In the genomic region with DNA sequence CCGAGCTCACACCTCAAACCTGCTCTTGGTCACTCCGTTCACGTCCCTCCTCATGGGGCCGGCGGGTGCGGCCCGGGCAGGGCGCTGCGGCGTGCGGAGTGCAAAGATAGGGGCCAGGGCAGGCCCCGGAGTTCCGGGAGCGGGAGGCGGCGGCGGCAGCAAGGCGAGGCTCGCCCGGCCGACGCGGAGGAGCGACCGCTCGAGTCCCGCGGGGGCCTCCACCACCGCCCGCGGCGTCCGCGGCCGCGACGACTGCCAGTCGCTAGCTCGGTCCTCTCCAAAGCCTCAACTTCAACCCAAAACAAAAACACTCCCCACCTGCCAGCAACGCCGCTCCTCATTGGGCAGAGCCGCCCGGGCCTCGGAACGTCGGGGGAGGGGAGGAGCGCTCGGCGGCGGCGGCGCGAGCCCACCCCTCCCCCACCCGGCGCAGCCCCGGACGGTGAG, we compare ENCODE assay signal across 8 mouse cellular contexts. TPM values are rescaled to one million over a fixed set of nuclear protein-coding genes. Genes with fewer than 3 reads are reported as not detected.
DNase-seq lines count a peak whose midpoint lies in the region; ATAC-seq and TF ChIP-seq lines count a peak whose summit lies in the region.

No protein-coding gene starts in this region.

- H3K36me3 ChIP-seq in forebrain, embryonic 15.5 days, result peaks cover 3% of the 10 kb centered on the region
- no peaks in the 10 kb centered on the region; the same call in 1 of the 2 replicates for H3K36me3 ChIP-seq in lung, embryonic 14.5 days (ENCODE audit: insufficient read depth)
- H3K36me3 ChIP-seq in thymus, adult 2 months (ENCODE audit: control insufficient read depth, insufficient read depth, low read length), result no peaks in the 10 kb centered on the region

- peak overlapping the region; percentile 94 for H3K27ac ChIP-seq in forebrain, embryonic 15.5 days (replicated peaks)
- H3K27ac ChIP-seq in layer of hippocampus, adult 2 months, result peak overlapping the region; percentile 98
- H3K27ac ChIP-seq in lung, embryonic 14.5 days (ENCODE audit: low read depth), result peak overlapping the region; percentile 91
- peak overlapping the region; percentile 32; the same call in 1 of the 2 replicates for H3K27ac ChIP-seq in olfactory bulb, adult 2 months (ENCODE audit: insufficient read depth, low read depth, low read length)
- no peak overlapping the region for H3K27ac ChIP-seq in thymus, adult 2 months (ENCODE audit: control insufficient read depth, insufficient read depth, low read length)

- H3K9me3 ChIP-seq in forebrain, embryonic 15.5 days, result no peaks in the 10 kb centered on the region
- no peaks in the 10 kb centered on the region for H3K9me3 ChIP-seq in lung, embryonic 14.5 days (ENCODE audit: low read depth, low read length)

- peak overlapping the region; percentile 69 for H3K4me2 ChIP-seq in forebrain, embryonic 15.5 days (replicated peaks)
- H3K4me2 ChIP-seq in lung, embryonic 14.5 days, result peak overlapping the region; percentile 98

- TF ChIP-seq POLR2A in olfactory bulb, adult 2 months (IDR thresholded peaks at IDR 0.05; ENCODE audit: insufficient read depth, low read depth, low read length), result peak; percentile 72
- TF ChIP-seq POLR2A in thymus, adult 2 months (IDR thresholded peaks at IDR 0.05; ENCODE audit: control insufficient read depth, extremely low read depth, insufficient read depth, low read length, poor library complexity), result peak; percentile 76; the same call in 1 of the 2 replicates

- under 1% methylated on average over 55 of the region's 57 CpGs for WGBS in forebrain, embryonic 15.5 days
- WGBS in lung, embryonic 14.5 days, result under 1% methylated on average over 54 of the region's 57 CpGs
- under 1% methylated on average over 56 of the region's 57 CpGs for WGBS in olfactory bulb, adult 2 months
- under 1% methylated on average over 53 of the region's 57 CpGs for WGBS in thymus, adult 2 months

- H3K27me3 ChIP-seq in forebrain, embryonic 15.5 days, result no peaks in the 10 kb centered on the region
- H3K27me3 ChIP-seq in lung, embryonic 14.5 days (ENCODE audit: insufficient read depth, low read length), result no peaks in the 10 kb centered on the region
- no peaks in the 10 kb centered on the region for H3K27me3 ChIP-seq in thymus, adult 2 months (ENCODE audit: control insufficient read depth, insufficient read depth, low read length)

- H3K4me1 ChIP-seq in forebrain, embryonic 15.5 days, result peaks cover 33% of the 10 kb centered on the region
- no peaks in the 10 kb centered on the region for H3K4me1 ChIP-seq in lung, embryonic 14.5 days (ENCODE audit: insufficient read depth)
- H3K4me1 ChIP-seq in olfactory bulb, adult 2 months (ENCODE audit: control insufficient read depth, insufficient read depth, low read length), result peaks cover 13% of the 10 kb centered on the region
- peaks cover 8% of the 10 kb centered on the region for H3K4me1 ChIP-seq in thymus, adult 2 months (replicated peaks; ENCODE audit: control insufficient read depth, insufficient read depth, low read length)

- peak overlapping the region; percentile 72 for H3K4me3 ChIP-seq in forebrain, embryonic 15.5 days
- peak overlapping the region; percentile 98 for H3K4me3 ChIP-seq in layer of hippocampus, adult 2 months
- H3K4me3 ChIP-seq in lung, embryonic 14.5 days (ENCODE audit: low read depth, low read length), result peak overlapping the region; percentile 96
- peak overlapping the region; percentile 85 for H3K4me3 ChIP-seq in olfactory bulb, adult 2 months (ENCODE audit: insufficient read depth, low read depth, low read length)
- peak overlapping the region; percentile 96 for H3K4me3 ChIP-seq in thymus, adult 2 months (ENCODE audit: control insufficient read depth, insufficient read depth, low read length)

- intact Hi-C loops in heart, postnatal 36 days (cut with DNase I), result loop anchor here (2.0 kb wide), 2 partner anchors 35 to 123 kb away; partner anchors contain the start of gene Rpl19

- TF ChIP-seq CTCF in layer of hippocampus, adult 2 months (conservative IDR thresholded peaks at IDR 0.05), result no peak
- TF ChIP-seq CTCF in lung, embryonic 14.5 days (IDR thresholded peaks at IDR 0.05; ENCODE audit: low read depth), result no peak
- no peak for TF ChIP-seq CTCF in olfactory bulb, adult 2 months (IDR thresholded peaks at IDR 0.05; ENCODE audit: insufficient read depth, low read depth, low read length)
- TF ChIP-seq CTCF in thymus, adult 2 months (IDR thresholded peaks at IDR 0.05; ENCODE audit: borderline replicate concordance, control insufficient read depth, extremely low read depth, insufficient read depth, low read length, poor library complexity), result peak; percentile 27; the same call in 1 of the 2 replicates

- peak overlapping the region; percentile 95 for H3K9ac ChIP-seq in forebrain, embryonic 15.5 days (replicated peaks)
- peak overlapping the region; percentile 82 for H3K9ac ChIP-seq in lung, embryonic 14.5 days

- DNase-seq in ES-CJ7 (ENCODE audit: low read depth, low spot score), result peak; percentile 91
- DNase-seq in cerebellum, adult 11 months, result peak; percentile 89
- DNase-seq in heart, postnatal 36 days, result peak; percentile 94 to 96
- peak; percentile 91 to 95 for DNase-seq in layer of hippocampus, adult 2 months (ENCODE audit: low spot score in 2 of 2)
- DNase-seq in lung, embryonic 14.5 days, result peak; percentile 95
- peak; percentile 93 for DNase-seq in thymus, adult 2 months

- peak; percentile 93 for ATAC-seq in forebrain, embryonic 15.5 days (replicated peaks)
- peak; percentile 87 for ATAC-seq in lung, embryonic 14.5 days (ENCODE audit: insufficient read depth)

RNA-seq across cellular contexts. Expression of gene Fbxl20, which starts 0.9 kb away (rescaled TPM):
- 38.4 and 42.0 TPM in 2 replicates for polyA plus RNA-seq in forebrain, embryonic 15.5 days (2015; fragmentation: Nextera tagmentation; extraction: Ambion mirVana)
- total RNA-seq in heart, postnatal 36 days (2021), result 10 to 100 TPM; 20.3 to 27.1 TPM
- 10 to 100 TPM; 33.7 to 34.2 TPM for total RNA-seq in layer of hippocampus, adult 2 months (2021)
- polyA plus RNA-seq in lung, embryonic 14.5 days (2014; fragmentation: Nextera tagmentation; extraction: Ambion mirVana), result 9.6 and 17.3 TPM in 2 replicates
- polyA plus RNA-seq in olfactory bulb, adult 2 months (2012; ENCODE audit: insufficient read depth, insufficient read length, low replicate concordance, missing spikeins), result not detected in 2 replicates
- 37.8 and 40.3 TPM in 2 replicates for polyA plus RNA-seq in thymus, adult 2 months (2012; rRNA removed)

RNA-seq across cellular contexts. Expression of gene Med1, which starts 43.8 kb away (rescaled TPM):
- polyA plus RNA-seq in forebrain, embryonic 15.5 days (2015; fragmentation: Nextera tagmentation; extraction: Ambion mirVana), result 70.0 and 75.0 TPM in 2 replicates
- total RNA-seq in heart, postnatal 36 days (2021), result 10 to 100 TPM; 38.0 to 40.6 TPM
- 10 to 100 TPM; 53.4 to 54.5 TPM for total RNA-seq in layer of hippocampus, adult 2 months (2021)
- polyA plus RNA-seq in lung, embryonic 14.5 days (2014; fragmentation: Nextera tagmentation; extraction: Ambion mirVana), result 62.4 and 62.8 TPM in 2 replicates
- 130 TPM in 1 of 2 replicates, not detected in the other for polyA plus RNA-seq in olfactory bulb, adult 2 months (2012; ENCODE audit: insufficient read depth, insufficient read length, low replicate concordance, missing spikeins)
- 29.0 and 30.8 TPM in 2 replicates for polyA plus RNA-seq in thymus, adult 2 months (2012; rRNA removed)

RNA-seq across cellular contexts. Expression of gene Cdk12, which starts 53.5 kb away (rescaled TPM):
- polyA plus RNA-seq in forebrain, embryonic 15.5 days (2015; fragmentation: Nextera tagmentation; extraction: Ambion mirVana), result 13.6 and 15.8 TPM in 2 replicates
- 10 to 100 TPM; 22.5 to 25.2 TPM for total RNA-seq in heart, postnatal 36 days (2021)
- 10 to 100 TPM; 40.9 to 47.0 TPM for total RNA-seq in layer of hippocampus, adult 2 months (2021)
- polyA plus RNA-seq in lung, embryonic 14.5 days (2014; fragmentation: Nextera tagmentation; extraction: Ambion mirVana), result 14.6 and 16.6 TPM in 2 replicates
- polyA plus RNA-seq in olfactory bulb, adult 2 months (2012; ENCODE audit: insufficient read depth, insufficient read length, low replicate concordance, missing spikeins), result not detected in 2 replicates
- 27.0 and 30.4 TPM in 2 replicates for polyA plus RNA-seq in thymus, adult 2 months (2012; rRNA removed)
